Mouse (Mus musculus) urinary bladder, postnatal 36 days (tissue): ENCODE measurements at regions not wholly inside any gene's neighbourhood (a gene's known extent, or its start where the extent isn't known, plus 50 kb on each side); places are given as distances from the start of the nearest gene placed in this dataset.

Experiments
- DNase-seq, 2 experiments: peaks; one replicate each; pipeline ENCODE4 v3.0.0; 2022; ENCODE audit warnings: low spot score in 2 of 2, mixed read lengths in 1 of 2

- no peak for DNase-seq
Measured at GRCm38 (mm10) chr13:30085446-30085845, 50.8 kb upstream of the Mboat1 start.

GRCm38 (mm10) chr13:30085005-30085404 is 51.3 kb upstream of the Mboat1 start:
- peak; percentile 73 to 83 for DNase-seq

- no peak for DNase-seq
Measured at GRCm38 (mm10) chr13:30084386-30084785, 51.9 kb upstream of the Mboat1 start.

GRCm38 (mm10) chr13:30083949-30084348 is 52.3 kb upstream of the Mboat1 start:
- no peak for DNase-seq

GRCm38 (mm10) chr13:30082761-30083160 is 53.5 kb upstream of the Mboat1 start:
- DNase-seq: no peak

GRCm38 (mm10) chr13:30080705-30081474 is 55.4 kb upstream of the Mboat1 start:
- DNase-seq: no peak

- peak in 1 of 2 experiments; percentile 23 for DNase-seq
Measured at GRCm38 (mm10) chr13:30074517-30075064, 61.7 kb upstream of the Mboat1 start.

GRCm38 (mm10) chr13:30074069-30074468 is 62.2 kb upstream of the Mboat1 start:
- DNase-seq: no peak

GRCm38 (mm10) chr13:30069397-30069796 is 66.9 kb upstream of the Mboat1 start:
- DNase-seq: no peak

- no peak for DNase-seq
Measured at GRCm38 (mm10) chr13:30067581-30068375, 68.5 kb upstream of the Mboat1 start.

GRCm38 (mm10) chr13:30065520-30065919 is 70.8 kb upstream of the Mboat1 start:
- DNase-seq: no peak

- DNase-seq: no peak
Measured at GRCm38 (mm10) chr13:30063741-30064140, 72.5 kb upstream of the Mboat1 start.

GRCm38 (mm10) chr13:30062285-30062684 is 74.0 kb upstream of the Mboat1 start:
- DNase-seq: no peak

- no peak for DNase-seq
Measured at GRCm38 (mm10) chr13:30055141-30055645, 69.3 kb upstream of the E2f3 start.

- no peak for DNase-seq
Measured at GRCm38 (mm10) chr13:30051891-30052550, 66.2 kb upstream of the E2f3 start.

GRCm38 (mm10) chr13:30050745-30051508 is 65.1 kb upstream of the E2f3 start:
- DNase-seq: no peak

GRCm38 (mm10) chr13:30048260-30048859 is 62.5 kb upstream of the E2f3 start:
- DNase-seq: no peak

- no peak for DNase-seq
Measured at GRCm38 (mm10) chr13:30046504-30047169, 60.8 kb upstream of the E2f3 start.

GRCm38 (mm10) chr13:30046061-30046460 is 60.2 kb upstream of the E2f3 start:
- DNase-seq: no peak

GRCm38 (mm10) chr13:30045225-30045624 is 59.4 kb upstream of the E2f3 start:
- no peak for DNase-seq
